Mouse (Mus musculus): Measurements from ENCODE around the gene Ilf3. TPM values are rescaled to one million over a fixed set of nuclear protein-coding genes. Genes with fewer than 3 reads are reported as not detected.

The Ilf3 gene
- total RNA-seq, 2 experiments from 2014 or later, result 83.8 TPM

GRCm38 (mm10) chr9:21372508-21372907 is 4.8 kb downstream of the Ilf3 start:
- intact Hi-C loops (cut with DNase I), result no loop called here
- no peak overlapping the region for H3K4me3 ChIP-seq
- no peak for DNase-seq (ENCODE audit: extremely low spot score in 1 of 2, low spot score in 2 of 2)
- no peak for TF ChIP-seq CTCF (IDR thresholded peaks at IDR 0.05)
- no peak overlapping the region for H3K27ac ChIP-seq

- H3K27ac ChIP-seq, result no peak overlapping the region
- intact Hi-C loops (cut with DNase I), result no loop called here
- TF ChIP-seq CTCF (IDR thresholded peaks at IDR 0.05), result no peak
Observed at GRCm38 (mm10) chr9:21379195-21379594, 11.5 kb downstream of the Ilf3 start.

GRCm38 (mm10) chr9:21380868-21381267 is 13.2 kb downstream of the Ilf3 start:
- H3K4me3 ChIP-seq, result no peak overlapping the region
- peak; percentile 23 for TF ChIP-seq CTCF (IDR thresholded peaks at IDR 0.05)
- intact Hi-C loops (cut with DNase I), result no loop called here
- H3K27ac ChIP-seq, result no peak overlapping the region
- no peak for DNase-seq (ENCODE audit: extremely low spot score in 1 of 2, low spot score in 2 of 2)

More at GRCm38 (mm10) chr9:21379195-21379594, 11.5 kb downstream of the Ilf3 start:
- H3K4me3 ChIP-seq, result no peak overlapping the region
- no peak for DNase-seq (ENCODE audit: extremely low spot score in 1 of 2, low spot score in 2 of 2)

GRCm38 (mm10) chr9:21383966-21384365 is 16.3 kb downstream of the Ilf3 start:
- no peak for DNase-seq (ENCODE audit: extremely low spot score in 1 of 2, low spot score in 2 of 2)
- intact Hi-C loops (cut with DNase I), result no loop called here

GRCm38 (mm10) chr9:21392646-21393175 is 25.0 kb downstream of the Ilf3 start:
- no peak for TF ChIP-seq CTCF (IDR thresholded peaks at IDR 0.05)
- intact Hi-C loops (cut with DNase I), result no loop called here
- H3K27ac ChIP-seq, result no peak overlapping the region

More at GRCm38 (mm10) chr9:21383966-21384365, 16.3 kb downstream of the Ilf3 start:
- Histone ChIP-seq H3K4me3 (no peak overlapping the region), H3K27ac (no peak overlapping the region)
- no peak for TF ChIP-seq CTCF (IDR thresholded peaks at IDR 0.05)

GRCm38 (mm10) chr9:21395692-21396091 is 28.0 kb downstream of the Ilf3 start:
- intact Hi-C loops (cut with DNase I), result no loop called here
- no peak for DNase-seq (ENCODE audit: extremely low spot score in 1 of 2, low spot score in 2 of 2)
- no peak overlapping the region for H3K4me3 ChIP-seq
- no peak for TF ChIP-seq CTCF (IDR thresholded peaks at IDR 0.05)
- no peak overlapping the region for H3K27ac ChIP-seq

More at GRCm38 (mm10) chr9:21392646-21393175, 25.0 kb downstream of the Ilf3 start:
- no peak overlapping the region for H3K4me3 ChIP-seq
- DNase-seq (ENCODE audit: extremely low spot score in 1 of 2, low spot score in 2 of 2), result no peak

- no peak for DNase-seq (ENCODE audit: extremely low spot score in 1 of 2, low spot score in 2 of 2)
- intact Hi-C loops (cut with DNase I), result no loop called here
- H3K27ac ChIP-seq, result no peak overlapping the region
- no peak overlapping the region for H3K4me3 ChIP-seq
- TF ChIP-seq CTCF (IDR thresholded peaks at IDR 0.05), result no peak
Observed at GRCm38 (mm10) chr9:21397170-21397569, 29.5 kb downstream of the Ilf3 start.

GRCm38 (mm10) chr9:21401042-21401441 is 33.4 kb downstream of the Ilf3 start:
- intact Hi-C loops (cut with DNase I), result no loop called here
- H3K4me3 ChIP-seq, result no peak overlapping the region
- no peak for DNase-seq (ENCODE audit: extremely low spot score in 1 of 2, low spot score in 2 of 2)
- no peak overlapping the region for H3K27ac ChIP-seq
- TF ChIP-seq CTCF (IDR thresholded peaks at IDR 0.05), result no peak

GRCm38 (mm10) chr9:21402764-21403253 is 35.1 kb downstream of the Ilf3 start:
- intact Hi-C loops (cut with DNase I), result no loop called here
- no peak overlapping the region for H3K27ac ChIP-seq
- H3K4me3 ChIP-seq, result no peak overlapping the region
- TF ChIP-seq CTCF (IDR thresholded peaks at IDR 0.05), result no peak
- DNase-seq (ENCODE audit: extremely low spot score in 1 of 2, low spot score in 2 of 2), result no peak

- no peak for TF ChIP-seq CTCF (IDR thresholded peaks at IDR 0.05)
- intact Hi-C loops (cut with DNase I), result no loop called here
- H3K4me3 ChIP-seq, result no peak overlapping the region
- H3K27ac ChIP-seq, result no peak overlapping the region
- DNase-seq (ENCODE audit: extremely low spot score in 1 of 2, low spot score in 2 of 2), result no peak
Observed at GRCm38 (mm10) chr9:21403745-21404144, 36.1 kb downstream of the Ilf3 start.

GRCm38 (mm10) chr9:21405525-21405924 is 37.9 kb downstream of the Ilf3 start:
- no peak overlapping the region for H3K4me3 ChIP-seq
- no peak for TF ChIP-seq CTCF (IDR thresholded peaks at IDR 0.05)
- intact Hi-C loops (cut with DNase I), result no loop called here
- no peak for DNase-seq (ENCODE audit: extremely low spot score in 1 of 2, low spot score in 2 of 2)
- H3K27ac ChIP-seq, result no peak overlapping the region

- H3K27ac ChIP-seq, result no peak overlapping the region
- TF ChIP-seq CTCF (IDR thresholded peaks at IDR 0.05), result no peak
- intact Hi-C loops (cut with DNase I), result no loop called here
- DNase-seq (ENCODE audit: extremely low spot score in 1 of 2, low spot score in 2 of 2), result no peak
- H3K4me3 ChIP-seq, result no peak overlapping the region
Observed at GRCm38 (mm10) chr9:21407951-21408350, 40.3 kb downstream of the Ilf3 start.

- no peak overlapping the region for H3K4me3 ChIP-seq
- H3K27ac ChIP-seq, result no peak overlapping the region
- intact Hi-C loops (cut with DNase I), result no loop called here
- TF ChIP-seq CTCF (IDR thresholded peaks at IDR 0.05), result no peak
- no peak for DNase-seq (ENCODE audit: extremely low spot score in 1 of 2, low spot score in 2 of 2)
Observed at GRCm38 (mm10) chr9:21408624-21409023, 41.0 kb downstream of the Ilf3 start.

Data from left cerebral cortex, adult 2 months (tissue).